In the genomic region with DNA sequence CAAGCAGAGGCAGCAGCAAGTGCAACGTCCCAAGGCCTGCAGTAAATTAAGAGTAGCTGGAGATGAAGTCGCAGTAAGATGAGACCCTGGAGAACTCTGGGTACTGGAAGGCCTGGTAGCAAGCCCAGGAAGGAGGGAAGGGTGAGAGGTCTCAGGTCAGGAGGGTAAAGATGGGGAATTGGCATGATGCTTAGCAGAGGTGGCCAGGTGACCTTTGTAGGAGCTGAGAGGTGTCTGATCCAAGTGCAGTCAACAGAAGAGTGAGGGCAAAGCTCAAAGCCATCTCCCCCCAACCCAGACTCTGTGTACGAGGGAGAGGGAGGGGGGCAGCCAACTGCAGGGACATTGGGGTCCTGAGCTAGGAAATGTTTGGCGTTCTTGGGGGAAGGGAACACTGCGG, we compare ENCODE assay signal across 20 mouse cellular contexts. TPM values are rescaled to one million over a fixed set of nuclear protein-coding genes. Genes with fewer than 3 reads are reported as not detected.
"Had no signal": no experiment of that assay in that cellular context is flagged by ENCODE, and none has a peak within 500 bp of the region (broad histone marks: within the 10 kb centered on the region; RNA-seq: fewer than 3 reads in every experiment).

No protein-coding gene starts in this region.

- H3K27ac ChIP-seq: kidney, postnatal 0 days; limb, embryonic 15.5 days; liver, embryonic 14.5 days; neural tube, embryonic 15.5 days had no signal

- H3K36me3 ChIP-seq: limb, embryonic 15.5 days; neural tube, embryonic 15.5 days had no signal

- H3K4me2 ChIP-seq: limb, embryonic 15.5 days; neural tube, embryonic 15.5 days had no signal

- ATAC-seq: hindbrain, embryonic 16.5 days had no signal

- H3K4me3 ChIP-seq: limb, embryonic 15.5 days; myocyte; neural tube, embryonic 15.5 days had no signal

- DNase-seq: layer of hippocampus, adult 9-11 months; layer of hippocampus, postnatal 36 days; lung, adult 18-20 months; right cerebral cortex, adult 18-20 months; right cerebral cortex, postnatal 25 days; thymus, postnatal 36 days had no signal

- H3K9ac ChIP-seq: limb, embryonic 15.5 days; liver, embryonic 14.5 days; neural tube, embryonic 15.5 days had no signal

- H3K9me3 ChIP-seq: limb, embryonic 15.5 days; neural tube, embryonic 15.5 days had no signal

RNA-seq across cellular contexts. Expression of gene Rnf207, which starts 2.7 kb away (rescaled TPM):
- total RNA-seq: megakaryocyte-erythroid progenitor cell, adult 5-6 weeks had no signal
- polyA plus RNA-seq: thymus, postnatal 0 days had no signal

RNA-seq across cellular contexts. Expression of gene Chd5, which starts 17.0 kb away (rescaled TPM):
- total RNA-seq: megakaryocyte-erythroid progenitor cell, adult 5-6 weeks had no signal

RNA-seq across cellular contexts. Expression of gene Hes3, which starts 30.0 kb away (rescaled TPM):
- total RNA-seq: layer of hippocampus, adult 18-20 months; layer of hippocampus, postnatal 36 days; megakaryocyte-erythroid progenitor cell, adult 5-6 weeks had no signal
- polyA plus RNA-seq: intestine, embryonic 14.5 days; kidney, postnatal 0 days; limb, embryonic 11.5 days; limb, embryonic 15.5 days; liver, embryonic 14.5 days; lung, embryonic 16.5 days; small intestine, adult 2 months; stomach, embryonic 16.5 days had no signal
